26 mouse cellular contexts compared by ENCODE assay signal in the genomic region with DNA sequence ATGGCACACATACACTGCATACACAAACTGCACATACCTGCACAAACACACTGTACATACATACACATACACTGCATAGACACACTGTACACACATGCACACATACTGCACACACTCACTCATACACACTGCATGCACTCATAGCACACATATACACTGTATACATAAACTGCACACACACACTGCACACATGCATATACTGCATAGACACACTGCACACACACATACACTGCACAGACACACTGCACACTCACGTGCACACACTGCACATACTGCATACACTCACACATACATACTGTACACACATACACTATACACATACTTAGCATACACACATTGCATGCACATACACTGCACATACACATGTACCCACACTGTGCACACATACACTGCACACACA. TPM values are rescaled to one million over a fixed set of nuclear protein-coding genes. Genes with fewer than 3 reads are reported as not detected.
DNase-seq lines count a peak whose midpoint lies in the region; ATAC-seq lines count a peak whose summit lies in the region.
"Had no signal": no experiment of that assay in that cellular context is flagged by ENCODE, and none has a peak within 500 bp of the region (broad histone marks: within the 10 kb centered on the region; RNA-seq: fewer than 3 reads in every experiment).

No protein-coding gene starts in this region.

- ATAC-seq in forebrain, embryonic 15.5 days (replicated peaks) = 0 out of 2 replicates have a peak, but pooled peaks have one; percentile 38
- no peak for ATAC-seq in forebrain, embryonic 11.5 days (replicated peaks; ENCODE audit: low FRiP score)
- 0 out of 2 replicates have a peak, but pooled peaks have one; percentile 17 for ATAC-seq in hindbrain, embryonic 13.5 days (ENCODE audit: low FRiP score)
- no peak for ATAC-seq in hindbrain, embryonic 16.5 days
- peak; percentile 37; the same call in 1 of the 2 replicates for ATAC-seq in midbrain, embryonic 13.5 days
- no peak for ATAC-seq in midbrain, embryonic 11.5 days (ENCODE audit: low FRiP score)
- ATAC-seq in erythroblast, adult 5-6 weeks (replicated peaks; ENCODE audit: low FRiP score, poor library complexity, severe bottlenecking) = 0 out of 2 replicates have a peak, but pooled peaks have one; percentile 20
- ATAC-seq: forebrain, embryonic 14.5 days; inflammation-experienced regulatory T-cells, adult 6 months; lung, postnatal 0 days had no signal

- no peak overlapping the region for H3K9ac ChIP-seq in forebrain, embryonic 15.5 days (replicated peaks)
- no peak overlapping the region for H3K9ac ChIP-seq in forebrain, embryonic 11.5 days (ENCODE audit: low read length)
- H3K9ac ChIP-seq in hindbrain, embryonic 13.5 days = no peak overlapping the region
- no peak overlapping the region for H3K9ac ChIP-seq in hindbrain, embryonic 16.5 days (ENCODE audit: low read depth, low read length)
- no peak overlapping the region for H3K9ac ChIP-seq in midbrain, embryonic 13.5 days (replicated peaks)
- no peak overlapping the region for H3K9ac ChIP-seq in midbrain, embryonic 11.5 days (ENCODE audit: low read length)
- H3K9ac ChIP-seq: heart, embryonic 12.5 days; limb, embryonic 15.5 days; liver, embryonic 15.5 days had no signal

- H3K9me3 ChIP-seq in forebrain, embryonic 15.5 days = peaks cover 4% of the 10 kb centered on the region; the same call in 1 of the 2 replicates
- no peaks in the 10 kb centered on the region; the same call in 1 of the 2 replicates for H3K9me3 ChIP-seq in forebrain, embryonic 11.5 days (ENCODE audit: control insufficient read depth, low read length)
- 0 out of 2 replicates have a peak, but pooled peaks cover 5% of the 10 kb centered on the region for H3K9me3 ChIP-seq in hindbrain, embryonic 13.5 days
- H3K9me3 ChIP-seq in hindbrain, embryonic 16.5 days (ENCODE audit: control insufficient read depth, low read length) = peaks cover 7% of the 10 kb centered on the region; the same call in 1 of the 2 replicates
- H3K9me3 ChIP-seq in midbrain, embryonic 13.5 days = peaks cover 3% of the 10 kb centered on the region; the same call in 1 of the 2 replicates
- H3K9me3 ChIP-seq in midbrain, embryonic 11.5 days (ENCODE audit: control insufficient read depth, low read length) = peaks cover 5% of the 10 kb centered on the region; the same call in 1 of the 2 replicates
- H3K9me3 ChIP-seq: liver, embryonic 15.5 days had no signal

- H3K27ac ChIP-seq in forebrain, embryonic 15.5 days (replicated peaks) = no peak overlapping the region
- no peak overlapping the region for H3K27ac ChIP-seq in forebrain, embryonic 11.5 days (ENCODE audit: low read depth, low read length)
- H3K27ac ChIP-seq in hindbrain, embryonic 13.5 days = no peak overlapping the region
- H3K27ac ChIP-seq in hindbrain, embryonic 16.5 days (ENCODE audit: low read depth, low read length) = no peak overlapping the region
- H3K27ac ChIP-seq in midbrain, embryonic 13.5 days = no peak overlapping the region
- no peak overlapping the region for H3K27ac ChIP-seq in midbrain, embryonic 11.5 days (ENCODE audit: low read depth, low read length)
- H3K27ac ChIP-seq: kidney, postnatal 0 days; limb, embryonic 15.5 days; liver, embryonic 15.5 days had no signal

- H3K4me3 ChIP-seq in forebrain, embryonic 15.5 days = no peak overlapping the region
- no peak overlapping the region for H3K4me3 ChIP-seq in forebrain, embryonic 11.5 days (ENCODE audit: low read depth, low read length)
- H3K4me3 ChIP-seq in hindbrain, embryonic 13.5 days = no peak overlapping the region
- H3K4me3 ChIP-seq in hindbrain, embryonic 16.5 days (ENCODE audit: low read length) = no peak overlapping the region
- H3K4me3 ChIP-seq in midbrain, embryonic 13.5 days (replicated peaks) = no peak overlapping the region
- no peak overlapping the region for H3K4me3 ChIP-seq in midbrain, embryonic 11.5 days (ENCODE audit: low read depth, low read length)
- H3K4me3 ChIP-seq: heart, embryonic 12.5 days; limb, embryonic 15.5 days; liver, embryonic 15.5 days had no signal

- H3K4me2 ChIP-seq in forebrain, embryonic 15.5 days (replicated peaks) = no peak overlapping the region
- H3K4me2 ChIP-seq in forebrain, embryonic 11.5 days (ENCODE audit: low read depth, low read length, severe bottlenecking) = no peak overlapping the region
- no peak overlapping the region for H3K4me2 ChIP-seq in hindbrain, embryonic 13.5 days
- H3K4me2 ChIP-seq in hindbrain, embryonic 16.5 days (ENCODE audit: low read length) = no peak overlapping the region
- no peak overlapping the region for H3K4me2 ChIP-seq in midbrain, embryonic 13.5 days (replicated peaks)
- no peak overlapping the region for H3K4me2 ChIP-seq in midbrain, embryonic 11.5 days
- H3K4me2 ChIP-seq: heart, embryonic 12.5 days; limb, embryonic 15.5 days; liver, embryonic 15.5 days had no signal

- no peaks in the 10 kb centered on the region for H3K4me1 ChIP-seq in forebrain, embryonic 15.5 days
- no peaks in the 10 kb centered on the region for H3K4me1 ChIP-seq in forebrain, embryonic 11.5 days (replicated peaks; ENCODE audit: control insufficient read depth, insufficient read depth, low read length)
- no peaks in the 10 kb centered on the region for H3K4me1 ChIP-seq in hindbrain, embryonic 13.5 days (replicated peaks)
- H3K4me1 ChIP-seq in hindbrain, embryonic 16.5 days (ENCODE audit: control insufficient read depth, insufficient read depth, low read depth, low read length) = no peaks in the 10 kb centered on the region
- no peaks in the 10 kb centered on the region for H3K4me1 ChIP-seq in midbrain, embryonic 13.5 days (replicated peaks)
- no peaks in the 10 kb centered on the region for H3K4me1 ChIP-seq in midbrain, embryonic 11.5 days (ENCODE audit: control insufficient read depth, insufficient read depth, low read length)
- H3K4me1 ChIP-seq: heart, embryonic 12.5 days; limb, embryonic 15.5 days; liver, embryonic 15.5 days had no signal

- H3K36me3 ChIP-seq in forebrain, embryonic 15.5 days = peaks cover 10% of the 10 kb centered on the region; the same call in 1 of the 2 replicates
- no peaks in the 10 kb centered on the region; the same call in 1 of the 2 replicates for H3K36me3 ChIP-seq in forebrain, embryonic 11.5 days (ENCODE audit: control insufficient read depth, insufficient read depth, low read length)
- peaks cover 27% of the 10 kb centered on the region for H3K36me3 ChIP-seq in hindbrain, embryonic 13.5 days
- peaks cover 10% of the 10 kb centered on the region for H3K36me3 ChIP-seq in hindbrain, embryonic 16.5 days (ENCODE audit: control insufficient read depth, insufficient read depth, low read length)
- H3K36me3 ChIP-seq in midbrain, embryonic 13.5 days = peaks cover 30% of the 10 kb centered on the region
- H3K36me3 ChIP-seq in midbrain, embryonic 11.5 days (ENCODE audit: control insufficient read depth, insufficient read depth, low read length) = no peaks in the 10 kb centered on the region

- WGBS in forebrain, embryonic 15.5 days = 98% methylated on average over 1 of the region's 1 CpGs
- WGBS in forebrain, embryonic 11.5 days = 93% methylated on average over 1 of the region's 1 CpGs
- WGBS in hindbrain, embryonic 13.5 days = 91% methylated on average over 1 of the region's 1 CpGs
- 100% methylated on average over 1 of the region's 1 CpGs for WGBS in hindbrain, embryonic 16.5 days
- WGBS in midbrain, embryonic 13.5 days = 95% methylated on average over 1 of the region's 1 CpGs
- WGBS in midbrain, embryonic 11.5 days = 97% methylated on average over 1 of the region's 1 CpGs

- no peak for DNase-seq in forebrain, embryonic 11.5 days (ENCODE audit: low spot score)
- DNase-seq in midbrain, embryonic 11.5 days (ENCODE audit: low spot score, missing footprints) = no peak
- DNase-seq in kidney, postnatal 4 days = no peak
- DNase-seq: adrenal gland, postnatal 14 days; cerebellum, adult 8-10 months; cerebellum, postnatal 36 days; embryo, embryonic 11 days; gastrocnemius, postnatal 14 days; heart, adult 11 months; kidney, adult 18-20 months; left cerebral cortex, postnatal 4 days; retina, postnatal 1 day; right cerebral cortex, postnatal 25 days; spleen, adult 18-20 months had no signal

- no peaks in the 10 kb centered on the region for H3K27me3 ChIP-seq in forebrain, embryonic 15.5 days
- no peaks in the 10 kb centered on the region for H3K27me3 ChIP-seq in forebrain, embryonic 11.5 days (ENCODE audit: control insufficient read depth, insufficient read depth, low read length)
- no peaks in the 10 kb centered on the region for H3K27me3 ChIP-seq in hindbrain, embryonic 13.5 days
- no peaks in the 10 kb centered on the region for H3K27me3 ChIP-seq in hindbrain, embryonic 16.5 days (replicated peaks; ENCODE audit: control insufficient read depth, insufficient read depth, low read length)
- H3K27me3 ChIP-seq in midbrain, embryonic 13.5 days = no peaks in the 10 kb centered on the region
- H3K27me3 ChIP-seq in midbrain, embryonic 11.5 days (ENCODE audit: control insufficient read depth, insufficient read depth, low read length) = no peaks in the 10 kb centered on the region
- H3K27me3 ChIP-seq: heart, embryonic 12.5 days; limb, embryonic 15.5 days; liver, embryonic 15.5 days had no signal

RNA-seq across cellular contexts. Expression of a gene that starts 59.2 kb away (rescaled TPM):
- 12.8 and 13.2 TPM in 2 replicates for polyA plus RNA-seq in forebrain, embryonic 15.5 days (2015; fragmentation: Nextera tagmentation; extraction: Ambion mirVana)
- 17.1 and 20.1 TPM in 2 replicates for polyA plus RNA-seq in forebrain, embryonic 11.5 days (2014; fragmentation: Nextera tagmentation; extraction: Ambion mirVana)
- 10.7 and 12.2 TPM in 2 replicates for polyA plus RNA-seq in hindbrain, embryonic 13.5 days (2015; fragmentation: Nextera tagmentation; extraction: Ambion mirVana)
- polyA plus RNA-seq in hindbrain, embryonic 16.5 days (2015; fragmentation: Nextera tagmentation; extraction: Ambion mirVana) = 13.8 and 16.0 TPM in 2 replicates
- 13.6 and 13.9 TPM in 2 replicates for polyA plus RNA-seq in midbrain, embryonic 13.5 days (2015; fragmentation: Nextera tagmentation; extraction: Ambion mirVana)
- 16.0 and 18.7 TPM in 2 replicates for polyA plus RNA-seq in midbrain, embryonic 11.5 days (2014; fragmentation: Nextera tagmentation; extraction: Ambion mirVana)
- 6.7 and 11.9 TPM in 2 replicates for total RNA-seq in erythroblast, adult 5-6 weeks (2015; ENCODE audit: low replicate concordance)
- 0.68 and 1.4 TPM in 2 replicates for total RNA-seq in erythroblast, adult 5-6 weeks (2017; ENCODE audit: low replicate concordance)

Comparison
In these comparisons a context has a peak if more than half of its experiments do, and no peak if none do; other contexts are left out.
1. ATAC-seq: peak in forebrain, embryonic 15.5 days (single experiment), hindbrain, embryonic 13.5 days (single experiment), midbrain, embryonic 13.5 days (single experiment) and erythroblast, adult 5-6 weeks (single experiment); none in forebrain, embryonic 11.5 days (single experiment), hindbrain, embryonic 16.5 days (single experiment) and midbrain, embryonic 11.5 days (single experiment).